Mouse (Mus musculus): ENCODE results near the gene Spata25.

DNA sequence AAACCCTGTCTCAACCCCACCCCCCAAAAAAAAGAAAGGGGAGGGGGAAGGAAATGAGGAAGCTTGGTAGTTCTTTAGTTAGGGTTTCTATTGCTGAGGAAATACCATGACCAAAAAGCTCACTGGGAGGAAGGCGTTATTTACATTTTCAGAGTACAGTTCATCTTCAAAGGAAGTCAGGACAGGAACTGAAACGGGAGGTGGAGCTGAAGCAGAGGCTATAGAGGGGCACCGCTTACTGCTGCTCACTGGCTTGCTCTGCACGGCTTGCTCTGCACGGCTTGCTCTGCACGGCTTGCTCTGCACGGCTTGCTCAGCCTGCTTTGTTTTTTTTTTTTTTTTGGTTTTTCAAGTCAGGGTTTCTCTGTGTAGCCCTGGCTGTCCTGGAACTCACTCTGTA, 40.2 kb upstream of the Spata25 start:
- no peak for TF ChIP-seq GATA1 (IDR thresholded peaks at IDR 0.05; ENCODE audit: low read length)
- TF ChIP-seq TAL1 (IDR thresholded peaks at IDR 0.05; ENCODE audit: low read length): no peak

Data from erythroblast, embryonic 14.5 days (primary cell).